Mouse (Mus musculus) testis, adult 2 months (tissue): ENCODE data around the gene Stam.

ENCODE experiments used
- CTCF ChIP-seq: fragments of 200-500 bp; IDR thresholded peaks from 2 replicates; pipeline ENCODE4 v1.5.1; 2012; ENCODE audit warnings: low read depth, mild to moderate bottlenecking, inconsistent platforms, low read length, moderate library complexity; ENCODE audit not compliant: control insufficient read depth, insufficient read depth, insufficient replicate concordance
- POLR2A ChIP-seq: fragments of 200-500 bp; IDR thresholded peaks from 2 replicates; pipeline ENCODE4 v1.6.1; 2012; ENCODE audit warnings: low read depth, mild to moderate bottlenecking, inconsistent platforms, low read length, moderate library complexity; ENCODE audit not compliant: control insufficient read depth

- TF ChIP-seq CTCF = no peak
- TF ChIP-seq POLR2A = no peak
These were observed 3.4 kb upstream of the Stam start for GRCm38 (mm10) chr2:14070466-14070865.
